Mouse (Mus musculus) ES-Bruce4 (cell line): Measurements from ENCODE around the gene Iffo1.

ENCODE experiments used
- CTCF ChIP-seq: IDR thresholded peaks from one replicate; pipeline ENCODE4 v1.8.1; 2011; ENCODE audit warnings: low read depth, low read length
- POLR2A ChIP-seq: IDR thresholded peaks from one replicate; pipeline ENCODE4 v1.8.1; 2011; ENCODE audit warnings: low read length; ENCODE audit not compliant: insufficient read depth

DNA sequence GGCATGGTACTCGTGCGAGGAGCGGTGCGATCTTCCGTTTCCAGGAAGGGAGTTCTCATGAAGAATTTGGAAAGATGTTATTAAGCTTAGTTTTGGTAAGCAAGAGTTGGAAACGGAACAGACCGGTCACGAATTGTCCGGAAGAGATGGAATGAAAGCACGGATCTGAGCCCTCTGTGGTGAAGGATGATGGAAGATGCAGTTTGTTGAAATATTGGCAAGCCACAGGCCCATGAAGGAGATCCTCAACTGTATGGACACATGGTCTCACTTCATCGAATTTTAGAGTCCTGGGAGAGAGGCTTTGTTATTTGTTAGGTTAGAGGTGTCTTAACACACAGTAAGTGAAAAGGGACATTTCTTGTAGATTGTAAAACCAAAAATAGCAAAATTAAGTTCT, 12.6 kb upstream of the Iffo1 start:
- no peak for TF ChIP-seq CTCF
- TF ChIP-seq POLR2A: no peak
